Mouse (Mus musculus) heart, postnatal 36 days (tissue): ENCODE measurements at regions not wholly inside any gene's neighbourhood (a gene's known extent, or its start where the extent isn't known, plus 50 kb on each side); places are given as distances from the start of the nearest gene placed in this dataset.
"Not testable (repeated sequence)": the region's sequence is repeated elsewhere in the genome, so short reads cannot be mapped to it uniquely, and the experiment has no call there.

ENCODE experiments used
- DNase-seq, 2 experiments: peaks; one replicate each; pipeline ENCODE4 v3.0.0; 2021 to 2022
- intact Hi-C: fragments of 180-260 bp; cut with DNase I; formaldehyde crosslinking; loops from one replicate; pipeline ENCODE4 v1.15.1; 2025

DNA sequence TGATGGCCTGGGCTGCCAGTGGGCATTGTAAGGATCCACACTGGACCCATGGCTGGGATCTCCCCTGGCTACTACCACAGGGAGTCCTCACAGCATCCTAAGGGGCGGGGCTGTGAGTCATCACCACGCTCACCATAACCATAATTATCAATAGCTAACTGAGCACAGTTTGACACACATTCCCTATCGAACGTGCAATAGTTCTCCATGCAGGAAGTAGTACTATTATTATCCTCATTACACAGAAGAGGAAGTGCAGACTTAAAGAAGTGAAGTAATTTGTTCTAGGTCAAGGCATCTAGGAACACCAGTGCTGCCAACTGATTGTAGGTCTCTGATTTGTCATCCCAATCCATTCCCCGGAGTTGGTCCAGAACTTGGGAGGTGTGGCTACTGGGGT, 84.1 kb upstream of the Trim2 start:
- intact Hi-C loops = no loop called here
- no peak for DNase-seq

- no peak for DNase-seq
- intact Hi-C loops = no loop called here
Observed at GRCm38 (mm10) chr3:84388486-84388885, 81.8 kb upstream of the Trim2 start.

- DNase-seq = no peak
- intact Hi-C loops = no loop called here
Observed at GRCm38 (mm10) chr3:84385656-84386055, 79.0 kb upstream of the Trim2 start.

GRCm38 (mm10) chr3:84383559-84383958, 76.9 kb upstream of the Trim2 start:
- intact Hi-C loops = no loop called here

GRCm38 (mm10) chr3:84383038-84383437, 76.4 kb upstream of the Trim2 start:
- intact Hi-C loops, DNase-seq: not testable (repeated sequence)

More at GRCm38 (mm10) chr3:84383559-84383958, 76.9 kb upstream of the Trim2 start:
- no peak for DNase-seq

DNA sequence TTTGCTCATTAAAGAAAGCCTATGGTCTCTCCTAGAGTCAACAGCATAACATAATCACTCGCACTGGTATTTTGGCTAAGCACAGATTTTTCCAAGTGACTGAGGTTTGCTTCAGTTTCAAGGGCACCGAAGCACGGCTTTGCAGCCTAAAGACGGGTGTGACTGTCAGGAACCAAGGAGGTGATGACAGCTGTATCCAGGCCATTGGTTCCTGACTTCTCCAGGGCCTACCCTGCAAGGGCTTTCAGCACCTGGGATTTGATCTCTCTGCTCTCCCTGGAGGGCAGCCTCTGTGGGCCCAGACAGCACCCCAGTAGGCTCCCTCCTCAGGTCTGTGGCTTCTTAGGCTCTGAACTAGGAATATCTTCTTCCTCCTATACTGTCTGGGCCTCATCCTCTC, 75.3 kb upstream of the Trim2 start:
- intact Hi-C loops = no loop called here
- DNase-seq = peak in 1 of 2 experiments; percentile 14

GRCm38 (mm10) chr3:84378987-84379556, 72.4 kb upstream of the Trim2 start:
- no peak for DNase-seq
- intact Hi-C loops = no loop called here

GRCm38 (mm10) chr3:84376510-84376909, 69.8 kb upstream of the Trim2 start:
- intact Hi-C loops = no loop called here
- peak in 1 of 2 experiments; percentile 12 for DNase-seq

DNA sequence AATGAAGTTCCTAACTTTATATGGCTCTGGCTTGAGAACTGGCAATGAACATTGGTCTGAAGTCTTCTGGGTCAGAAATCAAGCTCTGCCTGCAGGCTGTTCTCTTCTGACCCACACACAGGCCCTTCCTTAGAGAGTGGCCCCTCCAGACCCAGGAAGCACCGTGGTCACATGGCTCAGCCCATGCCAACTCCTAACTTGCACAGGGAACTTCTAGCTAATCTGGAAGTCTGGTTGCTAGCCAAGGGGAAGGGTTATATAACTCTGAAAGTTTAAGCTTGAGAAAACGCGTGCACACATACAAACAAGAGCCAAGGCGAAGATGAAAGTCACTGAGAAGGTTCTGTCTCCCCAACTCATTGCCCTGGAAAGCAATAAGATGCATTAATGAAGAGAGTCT, 69.2 kb upstream of the Trim2 start:
- intact Hi-C loops = no loop called here
- DNase-seq = peak in 1 of 2 experiments; percentile 6

DNA sequence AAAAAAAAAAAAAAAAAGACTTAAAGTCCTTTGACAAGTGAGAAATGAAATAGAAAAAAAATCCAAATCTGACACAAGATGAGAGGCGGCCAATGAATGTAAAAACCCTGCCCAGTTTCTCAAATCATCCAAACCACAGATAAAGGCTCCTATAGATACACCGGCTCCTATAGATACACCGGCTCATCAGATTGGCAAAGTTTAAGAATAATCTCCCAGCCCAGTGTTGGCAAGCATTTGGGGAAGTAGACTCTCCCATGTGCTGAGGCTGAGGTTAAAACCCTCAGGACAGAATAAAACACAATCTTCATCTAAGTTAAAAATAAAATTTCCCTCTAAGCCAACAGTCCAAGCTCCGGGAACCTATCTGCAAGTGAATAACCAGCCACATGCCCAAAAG, 65.2 kb upstream of the Trim2 start:
- DNase-seq = no peak
- intact Hi-C loops = no loop called here

GRCm38 (mm10) chr3:84367145-84367740, 60.6 kb upstream of the Trim2 start:
- intact Hi-C loops = no loop called here
- DNase-seq = no peak

DNA sequence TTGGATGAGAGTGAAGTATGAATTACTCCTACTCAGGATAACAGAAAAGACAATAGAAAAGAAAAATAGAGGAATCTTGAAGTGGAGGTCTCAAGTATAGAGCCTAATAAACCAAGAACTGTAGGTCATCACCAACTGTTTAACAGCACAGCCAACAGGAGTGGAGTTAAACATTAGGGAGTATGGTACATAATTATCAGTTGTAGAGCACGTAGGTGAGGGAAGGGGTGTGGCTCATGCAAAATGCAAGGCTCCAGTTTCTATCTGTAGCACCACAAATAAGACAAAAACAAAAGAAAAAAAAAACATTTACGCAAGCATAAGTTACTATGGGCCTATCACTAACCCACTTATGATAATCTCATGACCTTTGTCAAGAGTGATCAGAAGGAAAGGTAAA, 52.0 kb upstream of the Trim2 start:
- no peak for DNase-seq
- intact Hi-C loops = loop anchor here (10.0 kb wide), 1 partner anchor 126 kb away; the partner anchor contains the start of gene Fhdc1

GRCm38 (mm10) chr3:84356690-84357014, 50.0 kb upstream of the Trim2 start:
- no peak for DNase-seq
- intact Hi-C loops = loop anchor here (10.0 kb wide), 1 partner anchor 128 kb away; the partner anchor contains the start of gene Fhdc1
